Mouse (Mus musculus): ENCODE results near the gene Baiap3.

DNA sequence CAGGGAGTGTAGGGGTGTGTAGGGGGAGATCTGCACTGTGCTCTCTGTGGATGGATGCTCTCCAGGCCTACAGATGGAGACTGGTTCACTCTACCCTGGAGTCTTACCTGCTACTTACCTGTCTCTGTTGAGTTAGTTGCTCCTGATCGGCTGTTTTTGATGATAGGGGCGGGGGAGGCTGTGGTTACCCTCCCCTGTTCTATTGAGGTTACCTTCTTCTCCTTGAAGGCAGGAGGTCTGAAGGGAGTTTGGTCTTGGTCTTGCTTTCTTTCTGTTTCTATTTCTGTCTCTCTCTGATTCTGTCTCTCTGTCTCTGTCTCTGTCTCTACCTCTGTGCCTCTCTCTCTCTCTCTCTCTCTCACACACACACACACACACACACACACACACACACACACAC is 1.1 kb downstream of the Baiap3 start:
- TF ChIP-seq EP300 (IDR thresholded peaks at IDR 0.05; ENCODE audit: insufficient read depth, low read depth, low read length) (no peak), CTCF (IDR thresholded peaks at IDR 0.05; ENCODE audit: low read depth, low read length) (no peak), POLR2A (IDR thresholded peaks at IDR 0.05; ENCODE audit: insufficient read depth, low read length) (no peak)

Data from ES-Bruce4 (cell line).